Mouse (Mus musculus) lung, postnatal 0 days (tissue): ENCODE results near the gene Tmem50b.

Source experiments
- CTCF ChIP-seq: IDR thresholded peaks from 2 replicates; pipeline ENCODE4 v1.5.1; 2016; ENCODE audit warnings: antibody characterized with exemption, mild to moderate bottlenecking
- EP300 ChIP-seq: IDR thresholded peaks from 2 replicates; pipeline ENCODE4 v1.6.1; 2016; ENCODE audit warnings: antibody characterized with exemption, mild to moderate bottlenecking, control low read depth

DNA sequence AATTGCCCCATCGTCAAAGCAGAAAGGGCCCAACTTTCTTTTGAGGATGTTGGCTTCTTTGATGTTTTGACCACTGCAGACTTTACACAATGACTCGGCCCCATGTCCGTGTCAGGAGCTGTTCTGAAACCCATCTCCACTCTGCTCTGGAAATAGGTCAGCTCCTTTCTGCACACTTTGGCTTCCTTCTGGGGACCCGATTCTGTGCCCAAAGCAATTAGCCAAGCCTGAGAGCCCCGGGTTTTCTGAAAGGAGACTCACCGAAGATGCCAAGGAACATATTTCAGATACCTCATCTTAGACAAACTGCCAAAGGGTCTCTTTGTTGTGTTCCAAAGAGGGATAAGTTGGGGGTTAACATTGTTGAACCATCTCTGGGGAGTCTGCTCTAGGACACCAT, 17.0 kb upstream of the Tmem50b start:
- TF ChIP-seq CTCF (no peak), EP300 (no peak)
